Mouse (Mus musculus): ENCODE results near the gene Wnt8b. TPM values are rescaled to one million over a fixed set of nuclear protein-coding genes. Genes with fewer than 3 reads are reported as not detected.

The Wnt8b gene
- not detected in 2 replicates for polyA plus RNA-seq (2014; fragmentation: Nextera tagmentation; extraction: Ambion mirVana)

GRCm38 (mm10) chr19:44493128-44493527, at the start of gene Wnt8b:
TSS of gene Wnt8b (plus strand) at chr19:44493472.
- no peak for ATAC-seq (ENCODE audit: insufficient number of reproducible peaks, low FRiP score, low TSS enrichment, low read depth)
- 32% methylated on average over 8 of the region's 8 CpGs for WGBS
- H3K4me3 ChIP-seq (ENCODE audit: low read depth, low read length), result no peak within 1 kb of the TSS

GRCm38 (mm10) chr19:44445755-44446154, 47.5 kb upstream of the Wnt8b start:
- Histone ChIP-seq H3K4me3 (ENCODE audit: low read depth, low read length) (no peak overlapping the region), H3K4me2 (ENCODE audit: low read depth, severe bottlenecking) (no peak overlapping the region), H3K9me3 (ENCODE audit: control insufficient read depth, low read length) (no peaks in the 10 kb centered on the region), H3K27ac (replicated peaks; ENCODE audit: low read depth, low read length) (no peak overlapping the region), H3K4me1 (ENCODE audit: control insufficient read depth, insufficient read depth, low read length) (no peaks in the 10 kb centered on the region), H3K27me3 (ENCODE audit: control insufficient read depth, insufficient read depth, low read length) (no peaks in the 10 kb centered on the region), H3K36me3 (ENCODE audit: control insufficient read depth, insufficient read depth, low read length) (no peaks in the 10 kb centered on the region), H3K9ac (ENCODE audit: low read length) (no peak overlapping the region)
- WGBS, result 94% methylated on average over 3 of the region's 3 CpGs
- DNase-seq (ENCODE audit: low spot score) (no peak), ATAC-seq (ENCODE audit: insufficient number of reproducible peaks, low FRiP score, low TSS enrichment, low read depth) (no peak)

More at GRCm38 (mm10) chr19:44493128-44493527, at the start of gene Wnt8b:
- no peak within 1 kb of the TSS for H3K9ac ChIP-seq (ENCODE audit: low read length)
- no peaks in the 10 kb centered on the region for H3K27me3 ChIP-seq (ENCODE audit: control insufficient read depth, insufficient read depth, low read length)
- no peak within 1 kb of the TSS for H3K27ac ChIP-seq (replicated peaks; ENCODE audit: low read depth, low read length)
- H3K4me1 ChIP-seq (ENCODE audit: control insufficient read depth, insufficient read depth, low read length), result no peaks in the 10 kb centered on the region
- H3K9me3 ChIP-seq (ENCODE audit: control insufficient read depth, low read length), result no peaks in the 10 kb centered on the region
- no peaks in the 10 kb centered on the region for H3K36me3 ChIP-seq (ENCODE audit: control insufficient read depth, insufficient read depth, low read length)
- no peak within 1 kb of the TSS for H3K4me2 ChIP-seq (ENCODE audit: low read depth, severe bottlenecking)
- DNase-seq (ENCODE audit: low spot score), result no peak

GRCm38 (mm10) chr19:44447927-44448326, 45.3 kb upstream of the Wnt8b start:
- no peaks in the 10 kb centered on the region for H3K9me3 ChIP-seq (ENCODE audit: control insufficient read depth, low read length)
- ATAC-seq (ENCODE audit: insufficient number of reproducible peaks, low FRiP score, low TSS enrichment, low read depth) (no peak), DNase-seq (ENCODE audit: low spot score) (no peak)
- H3K27me3 ChIP-seq (ENCODE audit: control insufficient read depth, insufficient read depth, low read length), result no peaks in the 10 kb centered on the region
- H3K27ac ChIP-seq (replicated peaks; ENCODE audit: low read depth, low read length), result no peak overlapping the region
- no peaks in the 10 kb centered on the region for H3K4me1 ChIP-seq (ENCODE audit: control insufficient read depth, insufficient read depth, low read length)
- no peaks in the 10 kb centered on the region for H3K36me3 ChIP-seq (ENCODE audit: control insufficient read depth, insufficient read depth, low read length)
- no peak overlapping the region for H3K9ac ChIP-seq (ENCODE audit: low read length)
- 80% methylated on average over 4 of the region's 4 CpGs for WGBS
- H3K4me3 ChIP-seq (ENCODE audit: low read depth, low read length), result no peak overlapping the region
- H3K4me2 ChIP-seq (ENCODE audit: low read depth, severe bottlenecking), result no peak overlapping the region

- Histone ChIP-seq H3K4me1 (ENCODE audit: control insufficient read depth, insufficient read depth, low read length) (no peaks in the 10 kb centered on the region), H3K4me3 (ENCODE audit: low read depth, low read length) (no peak overlapping the region), H3K9me3 (ENCODE audit: control insufficient read depth, low read length) (no peaks in the 10 kb centered on the region), H3K9ac (ENCODE audit: low read length) (no peak overlapping the region), H3K36me3 (ENCODE audit: control insufficient read depth, insufficient read depth, low read length) (no peaks in the 10 kb centered on the region), H3K27ac (replicated peaks; ENCODE audit: low read depth, low read length) (no peak overlapping the region), H3K27me3 (ENCODE audit: control insufficient read depth, insufficient read depth, low read length) (no peaks in the 10 kb centered on the region), H3K4me2 (ENCODE audit: low read depth, severe bottlenecking) (no peak overlapping the region)
- ATAC-seq (ENCODE audit: insufficient number of reproducible peaks, low FRiP score, low TSS enrichment, low read depth) (no peak), DNase-seq (ENCODE audit: low spot score) (no peak)
- 88% methylated on average over 6 of the region's 6 CpGs for WGBS
Measured at GRCm38 (mm10) chr19:44454862-44455261, 38.4 kb upstream of the Wnt8b start.

DNA sequence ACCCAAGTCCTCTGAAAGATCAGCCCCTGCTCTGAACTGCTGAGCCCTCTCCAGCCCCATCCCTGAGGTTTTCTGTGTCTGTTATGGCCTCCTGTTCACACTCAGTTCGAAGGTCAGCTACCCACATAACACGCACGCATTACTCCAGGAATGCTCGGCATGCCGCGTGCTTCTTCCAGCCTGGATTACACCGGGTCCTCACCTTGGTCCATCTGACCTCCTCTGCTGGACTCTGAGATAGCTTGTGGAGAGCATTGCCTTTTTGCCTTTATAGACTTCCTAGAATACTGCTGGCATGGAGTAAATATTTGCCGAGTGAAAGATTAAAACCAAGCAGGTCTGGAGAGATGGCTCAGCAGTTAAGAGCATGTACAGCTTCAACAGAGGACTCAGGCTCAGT, 37.9 kb upstream of the Wnt8b start:
- H3K9ac ChIP-seq (ENCODE audit: low read length), result no peak overlapping the region
- no peak overlapping the region for H3K27ac ChIP-seq (replicated peaks; ENCODE audit: low read depth, low read length)
- no peak overlapping the region for H3K4me3 ChIP-seq (ENCODE audit: low read depth, low read length)
- no peaks in the 10 kb centered on the region for H3K9me3 ChIP-seq (ENCODE audit: control insufficient read depth, low read length)
- WGBS, result 81% methylated on average over 8 of the region's 8 CpGs
- H3K36me3 ChIP-seq (ENCODE audit: control insufficient read depth, insufficient read depth, low read length), result no peaks in the 10 kb centered on the region
- no peak overlapping the region for H3K4me2 ChIP-seq (ENCODE audit: low read depth, severe bottlenecking)
- no peaks in the 10 kb centered on the region for H3K4me1 ChIP-seq (ENCODE audit: control insufficient read depth, insufficient read depth, low read length)
- no peak for ATAC-seq (ENCODE audit: insufficient number of reproducible peaks, low FRiP score, low TSS enrichment, low read depth)
- DNase-seq (ENCODE audit: low spot score), result no peak
- H3K27me3 ChIP-seq (ENCODE audit: control insufficient read depth, insufficient read depth, low read length), result no peaks in the 10 kb centered on the region

DNA sequence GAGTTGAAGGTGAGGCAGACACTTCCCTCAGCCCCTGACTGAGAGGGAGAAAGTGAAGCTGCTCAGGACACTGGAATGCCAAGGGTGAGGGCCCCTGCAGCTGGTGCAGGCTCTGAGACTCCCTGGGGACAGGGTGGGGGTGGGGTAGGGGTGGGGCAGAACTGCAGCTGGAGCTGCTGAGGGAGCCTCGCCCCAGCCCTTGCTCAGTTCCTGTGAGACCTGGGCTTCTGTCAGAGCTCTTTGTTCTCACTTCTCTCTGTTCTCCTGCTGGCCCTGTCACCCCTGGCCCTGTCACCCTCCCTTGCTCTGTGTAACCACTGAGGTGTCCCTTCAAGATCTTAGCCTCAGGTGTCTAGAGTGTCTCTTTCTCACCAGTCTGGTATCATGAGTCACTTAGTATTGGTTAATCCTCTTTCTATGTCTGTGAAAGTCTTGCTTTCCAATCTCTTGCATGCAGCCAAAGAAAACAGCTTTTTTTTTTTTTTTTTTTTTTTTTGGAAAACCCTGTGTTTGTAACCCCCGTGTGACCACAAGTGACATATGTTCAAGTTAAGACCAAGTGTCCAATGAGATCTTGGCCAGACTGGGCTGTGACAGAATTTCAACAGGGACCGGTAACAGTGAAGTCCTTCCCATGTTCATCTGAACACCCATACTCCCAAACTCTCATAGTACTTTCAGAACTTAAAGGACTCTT, 35.8 kb upstream of the Wnt8b start:
- H3K9me3 ChIP-seq (ENCODE audit: control insufficient read depth, low read length), result no peaks in the 10 kb centered on the region
- H3K4me3 ChIP-seq (ENCODE audit: low read depth, low read length), result no peak overlapping the region
- WGBS, result 57% methylated on average over 3 of the region's 3 CpGs
- H3K27ac ChIP-seq (replicated peaks; ENCODE audit: low read depth, low read length), result no peak overlapping the region
- DNase-seq (ENCODE audit: low spot score) (no peak), ATAC-seq (ENCODE audit: insufficient number of reproducible peaks, low FRiP score, low TSS enrichment, low read depth) (no peak)
- H3K9ac ChIP-seq (ENCODE audit: low read length), result no peak overlapping the region
- no peaks in the 10 kb centered on the region for H3K4me1 ChIP-seq (ENCODE audit: control insufficient read depth, insufficient read depth, low read length)
- H3K27me3 ChIP-seq (ENCODE audit: control insufficient read depth, insufficient read depth, low read length), result no peaks in the 10 kb centered on the region
- H3K36me3 ChIP-seq (ENCODE audit: control insufficient read depth, insufficient read depth, low read length), result no peaks in the 10 kb centered on the region
- H3K4me2 ChIP-seq (ENCODE audit: low read depth, severe bottlenecking), result no peak overlapping the region

GRCm38 (mm10) chr19:44458696-44459095, 34.6 kb upstream of the Wnt8b start:
- Histone ChIP-seq H3K4me3 (ENCODE audit: low read depth, low read length) (no peak overlapping the region), H3K27me3 (ENCODE audit: control insufficient read depth, insufficient read depth, low read length) (no peaks in the 10 kb centered on the region), H3K4me2 (ENCODE audit: low read depth, severe bottlenecking) (no peak overlapping the region), H3K4me1 (ENCODE audit: control insufficient read depth, insufficient read depth, low read length) (no peaks in the 10 kb centered on the region), H3K27ac (replicated peaks; ENCODE audit: low read depth, low read length) (no peak overlapping the region), H3K36me3 (ENCODE audit: control insufficient read depth, insufficient read depth, low read length) (no peaks in the 10 kb centered on the region), H3K9me3 (ENCODE audit: control insufficient read depth, low read length) (no peaks in the 10 kb centered on the region), H3K9ac (ENCODE audit: low read length) (no peak overlapping the region)
- ATAC-seq (ENCODE audit: insufficient number of reproducible peaks, low FRiP score, low TSS enrichment, low read depth) (no peak), DNase-seq (ENCODE audit: low spot score) (no peak)
- 90% methylated on average over 13 of the region's 13 CpGs for WGBS

DNA sequence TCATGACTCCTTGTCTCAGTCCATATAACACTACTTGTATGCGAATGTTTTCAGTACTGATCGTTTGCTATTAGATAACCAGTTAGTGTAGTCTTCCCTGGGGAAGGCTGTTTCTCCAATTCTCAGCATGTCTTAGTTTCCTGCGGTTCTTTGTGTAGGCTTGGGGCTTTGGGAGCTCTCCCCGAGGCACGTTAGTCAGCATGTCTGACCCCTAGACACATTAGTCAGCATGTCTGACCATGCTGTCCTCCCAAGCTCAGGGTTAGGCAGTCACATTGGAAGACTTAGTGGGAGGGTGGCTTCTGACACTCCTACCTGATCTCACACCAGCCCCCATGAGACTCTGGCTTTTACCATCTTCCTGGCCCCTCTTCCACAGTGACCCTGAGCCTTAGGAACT, 32.8 kb upstream of the Wnt8b start:
- Histone ChIP-seq H3K27me3 (ENCODE audit: control insufficient read depth, insufficient read depth, low read length) (no peaks in the 10 kb centered on the region), H3K9me3 (ENCODE audit: control insufficient read depth, low read length) (no peaks in the 10 kb centered on the region), H3K9ac (ENCODE audit: low read length) (no peak overlapping the region), H3K4me3 (ENCODE audit: low read depth, low read length) (no peak overlapping the region), H3K4me2 (ENCODE audit: low read depth, severe bottlenecking) (no peak overlapping the region), H3K4me1 (ENCODE audit: control insufficient read depth, insufficient read depth, low read length) (no peaks in the 10 kb centered on the region), H3K27ac (replicated peaks; ENCODE audit: low read depth, low read length) (no peak overlapping the region), H3K36me3 (ENCODE audit: control insufficient read depth, insufficient read depth, low read length) (no peaks in the 10 kb centered on the region)
- DNase-seq (ENCODE audit: low spot score), result no peak
- WGBS, result 85% methylated on average over 5 of the region's 5 CpGs
- ATAC-seq (ENCODE audit: insufficient number of reproducible peaks, low FRiP score, low TSS enrichment, low read depth), result no peak

DNA sequence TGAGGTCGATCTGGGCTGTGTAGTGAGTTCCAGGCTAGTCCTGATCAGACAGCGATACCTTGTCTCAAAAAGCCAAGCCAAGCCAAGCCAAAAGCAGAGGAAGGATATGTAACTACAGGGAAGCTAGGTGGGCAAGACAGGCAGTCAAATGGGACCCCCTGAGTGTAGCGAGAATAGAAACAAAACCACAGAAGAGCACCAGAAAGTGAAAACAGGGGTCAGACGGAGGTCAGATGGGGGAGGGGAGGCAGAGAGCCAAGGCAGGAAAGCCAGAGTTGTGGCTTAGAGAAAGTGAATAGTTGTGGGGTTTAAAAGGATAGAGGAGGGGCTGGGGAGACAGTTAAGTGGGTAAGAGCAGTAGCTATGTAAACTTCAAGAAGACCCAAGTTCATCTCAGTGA, 31.8 kb upstream of the Wnt8b start:
- H3K36me3 ChIP-seq (ENCODE audit: control insufficient read depth, insufficient read depth, low read length), result no peaks in the 10 kb centered on the region
- H3K27ac ChIP-seq (replicated peaks; ENCODE audit: low read depth, low read length), result no peak overlapping the region
- 57% methylated on average over 4 of the region's 4 CpGs for WGBS

More for the DNA sequence above, 31.8 kb upstream of the Wnt8b start:
- H3K9ac ChIP-seq (ENCODE audit: low read length), result no peak overlapping the region
- no peak overlapping the region for H3K4me2 ChIP-seq (ENCODE audit: low read depth, severe bottlenecking)
- H3K4me1 ChIP-seq (ENCODE audit: control insufficient read depth, insufficient read depth, low read length), result no peaks in the 10 kb centered on the region
- DNase-seq (ENCODE audit: low spot score) (no peak), ATAC-seq (ENCODE audit: insufficient number of reproducible peaks, low FRiP score, low TSS enrichment, low read depth) (no peak)
- no peaks in the 10 kb centered on the region for H3K27me3 ChIP-seq (ENCODE audit: control insufficient read depth, insufficient read depth, low read length)
- no peak overlapping the region for H3K4me3 ChIP-seq (ENCODE audit: low read depth, low read length)
- H3K9me3 ChIP-seq (ENCODE audit: control insufficient read depth, low read length), result no peaks in the 10 kb centered on the region

All from limb, embryonic 11.5 days (tissue).